Mouse (Mus musculus) liver, embryonic 13.5 days (tissue): ENCODE measurements around the gene Mycbp. TPM values are rescaled to one million over a fixed set of nuclear protein-coding genes. Genes with fewer than 3 reads are reported as not detected.
A peak's percentile ranks its signal among the peaks of the same experiment; 100 is the strongest.
"Not testable (repeated sequence)": the region's sequence is repeated elsewhere in the genome, so short reads cannot be mapped to it uniquely, and the experiment has no call there.

Source experiments
- ATAC-seq: fragments of 200-750 bp; cut with Nextera tagmentation; 2 replicates; pipeline ENCODE4 v1.8.0; 2017; ENCODE audit warnings: low read depth, mild to moderate bottlenecking, moderate number of reproducible peaks, moderate library complexity
- DNase-seq: peaks from one replicate; pipeline ENCODE4 v3.0.0; 2022
- H3K27ac ChIP-seq: fragments of 300-500 bp; sonication (generic); 2 replicates; pipeline ENCODE4 v1.5.1; 2015; ENCODE audit warnings: moderate library complexity, mild to moderate bottlenecking, inconsistent platforms
- H3K27me3 ChIP-seq: fragments of 300-500 bp; sonication (generic); 2 replicates; pipeline ENCODE4 v1.6.1; 2015; ENCODE audit warnings: mild to moderate bottlenecking, inconsistent platforms
- H3K36me3 ChIP-seq: fragments of 300-500 bp; sonication (generic); 2 replicates; pipeline ENCODE4 v1.6.1; 2015; ENCODE audit warnings: mild to moderate bottlenecking, inconsistent platforms
- H3K4me1 ChIP-seq: fragments of 300-500 bp; sonication (generic); replicated peaks from 2 replicates; pipeline ENCODE4 v1.6.1; 2015; ENCODE audit warnings: inconsistent platforms
- H3K4me2 ChIP-seq: fragments of 300-500 bp; sonication (generic); 2 replicates; pipeline ENCODE4 v1.6.1; 2015; ENCODE audit warnings: inconsistent platforms, mild to moderate bottlenecking, moderate library complexity
- H3K4me3 ChIP-seq: fragments of 300-500 bp; sonication (generic); replicated peaks from 2 replicates; pipeline ENCODE4 v1.5.1; 2015; ENCODE audit warnings: mild to moderate bottlenecking, inconsistent platforms
- H3K9ac ChIP-seq: fragments of 300-500 bp; sonication (generic); 2 replicates; pipeline ENCODE4 v1.6.1; 2015; ENCODE audit warnings: mild to moderate bottlenecking, inconsistent platforms
- H3K9me3 ChIP-seq: fragments of 300-500 bp; sonication (generic); replicated peaks from 2 replicates; pipeline ENCODE4 v1.6.1; 2016; ENCODE audit warnings: inconsistent platforms
- WGBS: fragments of 180-500 bp; shearing (Covaris S2); methylation state at CpG from one replicate; pipeline ENCODE4 v1.1.7; 2015; ENCODE audit not compliant: insufficient replicate concordance; 5-methylcytosine and 5-hydroxymethylcytosine counted together
- polyA plus RNA-seq: library from polyadenylated mRNA; unstranded; fragments of >200 nt; fragmentation: Nextera tagmentation; extraction: Ambion mirVana; gene quantifications from 2 replicates; pipeline ENCODE4 v1.2.1, GENCODE M21; 2015

The Mycbp gene
- polyA plus RNA-seq, 1 experiment from 2014 or later = 79.1 TPM

DNA sequence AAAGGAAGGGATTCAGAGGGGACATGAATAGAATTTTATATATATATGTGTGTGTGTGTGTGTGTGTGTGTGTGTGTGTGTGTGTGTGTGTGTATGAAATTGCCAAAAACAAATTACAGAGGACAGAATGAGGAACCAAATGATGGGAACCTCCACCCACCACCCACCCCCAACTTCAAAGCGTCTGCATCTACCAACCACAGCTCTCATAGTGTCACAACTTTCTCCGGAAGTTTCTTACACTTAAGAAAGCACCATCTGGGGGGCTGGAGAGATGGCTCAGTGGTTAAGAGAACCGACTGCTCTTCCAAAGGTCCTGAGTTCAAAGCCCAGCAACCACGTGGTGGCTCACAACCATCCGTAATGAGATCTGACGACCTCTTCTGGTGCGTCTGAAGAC is 36.2 kb downstream of the Mycbp start:
- not testable (repeated sequence) for ATAC-seq, H3K4me2 ChIP-seq, H3K27ac ChIP-seq, H3K4me3 ChIP-seq, H3K9ac ChIP-seq, H3K27me3 ChIP-seq, H3K4me1 ChIP-seq, H3K9me3 ChIP-seq, DNase-seq
- 33% methylated on average over 7 of the region's 7 CpGs for WGBS
- peaks cover 14% of the 10 kb centered on the region for H3K36me3 ChIP-seq

DNA sequence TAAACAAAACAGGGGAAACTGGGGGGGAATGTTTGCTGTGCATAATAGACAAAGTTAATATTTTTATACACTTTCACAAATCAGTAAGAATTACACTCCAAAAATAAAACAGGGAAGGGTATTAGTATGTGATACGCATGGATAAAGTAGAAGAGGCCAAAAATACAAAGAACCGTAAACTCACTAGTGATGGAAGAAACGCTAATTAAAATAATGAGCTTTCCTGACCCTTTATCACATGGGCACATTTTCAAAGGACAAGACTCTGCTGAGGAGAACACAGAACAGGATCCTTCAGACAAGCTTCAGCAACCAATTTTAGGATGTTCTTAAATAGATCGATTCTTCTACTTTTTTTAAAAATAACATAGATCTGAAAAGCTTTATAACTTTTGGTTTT is 42.1 kb downstream of the Mycbp start:
- H3K9ac ChIP-seq = no peak overlapping the region
- H3K27ac ChIP-seq = no peak overlapping the region
- WGBS = 73% methylated on average over 4 of the region's 4 CpGs
- H3K4me2 ChIP-seq = no peak overlapping the region
- no peaks in the 10 kb centered on the region for H3K4me1 ChIP-seq
- H3K4me3 ChIP-seq = no peak overlapping the region
- no peaks in the 10 kb centered on the region for H3K27me3 ChIP-seq
- no peaks in the 10 kb centered on the region for H3K36me3 ChIP-seq
- ATAC-seq (no peak), DNase-seq (no peak)
- H3K9me3 ChIP-seq = no peaks in the 10 kb centered on the region

DNA sequence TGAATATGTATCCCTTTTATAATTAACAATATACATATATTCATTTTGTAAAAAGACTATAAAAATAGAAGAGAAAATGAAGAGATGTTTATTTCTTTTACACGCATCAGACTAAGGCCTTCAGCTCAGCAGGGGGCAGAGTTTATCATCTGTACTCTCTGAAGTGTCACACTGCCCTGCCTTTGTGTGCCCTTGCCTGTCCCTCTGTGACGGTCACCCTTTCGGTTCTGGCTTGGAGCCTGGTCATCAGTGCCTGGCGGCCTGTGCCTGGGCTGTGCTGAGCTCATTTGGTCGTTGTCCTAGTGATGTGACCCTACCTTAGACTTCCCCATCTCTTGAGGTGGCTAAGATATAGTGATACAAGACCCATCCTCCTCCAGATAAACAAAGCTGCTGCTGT is 42.5 kb downstream of the Mycbp start:
- Histone ChIP-seq H3K4me1 (no peaks in the 10 kb centered on the region), H3K9ac (no peak overlapping the region), H3K4me2 (no peak overlapping the region), H3K4me3 (no peak overlapping the region), H3K27me3 (no peaks in the 10 kb centered on the region), H3K27ac (no peak overlapping the region), H3K36me3 (no peaks in the 10 kb centered on the region), H3K9me3 (no peaks in the 10 kb centered on the region)
- no peak for DNase-seq
- ATAC-seq = no peak
- 67% methylated on average over 5 of the region's 5 CpGs for WGBS

DNA sequence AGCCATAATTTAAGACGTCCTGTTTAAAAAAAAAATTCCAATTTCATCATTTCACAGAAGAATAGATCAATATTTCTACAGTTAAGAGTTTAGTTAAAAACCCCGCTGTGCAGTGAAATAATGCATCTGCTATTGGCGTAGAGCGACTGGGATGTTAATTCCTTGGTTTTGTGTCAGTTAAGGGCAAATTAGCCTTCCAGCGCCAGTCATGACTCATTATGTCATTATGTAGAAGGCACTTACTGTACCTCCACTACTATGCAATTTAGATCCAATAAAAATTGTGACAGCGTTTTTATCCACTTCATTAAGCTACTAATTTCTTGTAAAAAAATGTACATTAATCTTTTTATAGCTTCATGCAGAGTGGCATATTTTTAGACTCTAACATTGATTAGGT is 44.3 kb downstream of the Mycbp start:
- Histone ChIP-seq H3K4me1 (no peaks in the 10 kb centered on the region), H3K4me3 (no peak overlapping the region), H3K9ac (no peak overlapping the region), H3K4me2 (no peak overlapping the region), H3K9me3 (no peaks in the 10 kb centered on the region), H3K27me3 (no peaks in the 10 kb centered on the region), H3K36me3 (no peaks in the 10 kb centered on the region), H3K27ac (no peak overlapping the region)
- DNase-seq (no peak), ATAC-seq (no peak)
- 64% methylated on average over 6 of the region's 6 CpGs for WGBS

DNA sequence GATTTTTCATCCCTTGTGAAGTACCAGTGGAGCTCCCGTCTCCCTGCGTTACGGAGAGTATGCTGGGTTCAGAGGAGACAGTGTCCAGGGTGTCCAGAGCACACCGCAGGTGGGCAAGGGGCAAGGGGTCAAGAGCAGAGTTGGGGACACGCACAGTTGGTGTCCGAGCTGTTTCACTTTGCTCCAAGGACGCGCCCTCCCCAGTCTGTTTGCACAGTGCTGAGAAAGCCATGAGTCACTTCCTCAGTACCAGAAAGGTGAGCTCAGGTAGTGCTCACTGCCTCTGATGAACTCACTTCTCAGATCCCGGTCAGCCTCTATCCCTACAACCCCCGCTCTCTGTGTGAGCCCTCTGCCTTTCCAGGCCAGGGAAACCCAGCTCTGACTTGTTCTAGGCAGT is 45.0 kb downstream of the Mycbp start:
- Histone ChIP-seq H3K27me3 (no peaks in the 10 kb centered on the region), H3K4me2 (no peak overlapping the region), H3K9ac (no peak overlapping the region), H3K36me3 (no peaks in the 10 kb centered on the region), H3K9me3 (no peaks in the 10 kb centered on the region), H3K4me1 (no peaks in the 10 kb centered on the region), H3K27ac (no peak overlapping the region), H3K4me3 (no peak overlapping the region)
- DNase-seq (no peak), ATAC-seq (no peak)
- 61% methylated on average over 10 of the region's 10 CpGs for WGBS

DNA sequence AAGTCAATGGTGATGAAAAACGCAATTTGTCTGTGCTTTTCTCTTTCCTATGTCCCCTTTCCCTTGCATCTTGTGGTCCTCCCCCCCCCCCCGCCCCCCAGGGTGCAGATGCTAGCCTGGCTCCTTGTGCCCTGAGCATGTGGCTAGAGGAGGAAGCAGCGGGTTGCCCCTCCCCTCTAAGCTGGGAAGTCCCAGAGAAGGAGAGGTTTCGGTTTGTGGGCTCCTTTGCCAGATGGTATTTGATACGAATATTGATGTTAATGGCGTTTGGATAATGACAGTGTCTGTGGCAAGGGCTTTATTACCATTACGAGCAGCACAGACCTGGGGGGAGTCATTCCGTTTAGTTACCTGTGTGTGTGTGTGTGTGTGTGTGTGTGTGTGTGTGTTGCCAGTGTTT is 47.4 kb downstream of the Mycbp start:
- WGBS = 25% methylated on average over 8 of the region's 8 CpGs

DNA sequence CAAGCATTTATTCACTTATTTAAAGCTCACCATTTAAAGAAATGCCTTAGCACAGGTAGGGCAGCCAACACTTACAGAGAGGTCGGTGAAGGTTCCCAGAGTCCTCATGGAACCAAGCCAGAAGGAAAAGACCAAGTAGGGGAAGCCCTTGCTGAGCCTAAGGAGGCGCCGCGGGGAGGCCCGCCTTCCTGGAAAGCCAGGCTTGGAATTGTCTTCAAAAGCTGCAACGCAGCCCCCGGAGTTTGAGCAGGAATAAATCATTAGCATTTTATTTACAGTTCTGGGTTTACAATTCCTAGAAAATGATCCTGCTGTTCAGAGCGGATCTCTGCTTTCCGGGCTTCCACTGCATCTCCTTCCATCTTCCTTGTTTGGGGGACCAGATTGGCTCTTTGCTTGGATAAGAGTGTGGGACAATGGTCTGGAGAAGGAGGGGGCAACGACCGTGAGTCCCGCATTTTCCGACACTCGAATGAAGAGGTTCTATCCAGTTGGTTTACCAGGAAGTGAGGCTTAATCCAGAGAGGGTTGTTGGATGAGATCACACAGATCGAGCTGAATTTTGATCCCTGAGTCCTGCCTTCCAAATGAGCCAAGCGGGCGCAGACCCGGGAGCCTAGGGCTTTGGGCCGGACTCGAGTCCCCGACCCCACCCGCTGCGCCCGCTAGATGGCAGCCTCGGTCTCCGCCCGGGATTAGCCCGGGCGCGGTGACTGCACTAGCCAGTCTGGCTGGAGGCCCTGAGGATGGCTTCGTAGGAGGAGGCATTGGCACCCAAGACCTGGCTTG is 52.3 kb downstream of the Mycbp start:
- Histone ChIP-seq H3K4me3 (no peak overlapping the region), H3K27ac (no peak overlapping the region), H3K27me3 (peaks cover 15% of the 10 kb centered on the region), H3K36me3 (no peaks in the 10 kb centered on the region), H3K4me2 (0 out of 2 replicates have a peak overlapping the region, but pooled peaks have one; percentile 21), H3K9ac (no peak overlapping the region), H3K9me3 (no peaks in the 10 kb centered on the region), H3K4me1 (peaks cover 13% of the 10 kb centered on the region)
- DNase-seq (peak; percentile 15), ATAC-seq (0 out of 2 replicates have a peak, but pooled peaks have one; percentile 50)
- WGBS = 6% methylated on average over 31 of the region's 31 CpGs

More for the DNA sequence above, 47.4 kb downstream of the Mycbp start:
- ATAC-seq = no peak
- DNase-seq = no peak
- Histone ChIP-seq H3K4me3 (no peak overlapping the region), H3K27ac (no peak overlapping the region), H3K4me2 (no peak overlapping the region), H3K4me1 (peaks cover 5% of the 10 kb centered on the region; the same call in 1 of the 2 replicates), H3K36me3 (no peaks in the 10 kb centered on the region), H3K27me3 (peaks cover 14% of the 10 kb centered on the region), H3K9me3 (no peaks in the 10 kb centered on the region), H3K9ac (no peak overlapping the region)

DNA sequence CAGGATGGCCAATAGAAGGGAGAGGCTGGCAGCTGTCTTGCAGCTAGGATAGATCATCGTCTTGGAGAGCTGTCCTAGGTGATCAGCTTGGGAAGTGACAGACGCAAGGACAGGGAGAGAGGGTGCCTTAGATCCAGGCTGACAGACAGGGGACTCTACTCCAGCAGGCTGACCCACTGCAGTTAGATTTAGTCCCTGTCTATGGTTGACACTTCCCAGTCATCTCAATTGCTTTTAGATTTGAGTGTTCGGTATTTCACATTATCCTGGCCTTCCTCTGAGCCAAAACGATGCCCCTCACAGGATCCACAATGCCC is 52.8 kb downstream of the Mycbp start:
- Histone ChIP-seq H3K4me2 (no peak overlapping the region), H3K27ac (no peak overlapping the region), H3K36me3 (no peaks in the 10 kb centered on the region), H3K27me3 (peaks cover 15% of the 10 kb centered on the region), H3K9ac (no peak overlapping the region), H3K9me3 (no peaks in the 10 kb centered on the region), H3K4me1 (peaks cover 13% of the 10 kb centered on the region), H3K4me3 (no peak overlapping the region)
- ATAC-seq = 0 out of 2 replicates have a peak, but pooled peaks have one; percentile 36
- no peak for DNase-seq
- 41% methylated on average over 4 of the region's 4 CpGs for WGBS

DNA sequence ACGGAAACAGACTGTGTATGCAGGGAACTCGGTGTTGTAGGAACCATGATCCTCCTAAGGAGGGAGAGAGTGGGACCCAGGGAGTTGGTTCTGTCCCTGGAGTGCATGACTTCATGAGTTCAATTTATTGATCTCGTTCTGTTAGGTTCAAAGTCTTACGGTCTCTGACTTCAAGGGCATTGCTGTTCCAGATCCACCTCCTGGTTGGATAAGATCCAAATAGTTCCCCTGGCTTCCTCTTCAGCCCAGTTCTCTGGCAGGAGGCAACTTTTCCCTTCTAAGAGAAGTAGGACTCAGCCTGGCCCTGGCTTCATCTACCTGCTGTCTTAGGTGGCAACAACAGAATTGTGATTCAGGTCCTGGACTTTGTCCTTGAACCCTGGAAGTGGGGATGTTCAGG is 53.3 kb downstream of the Mycbp start:
- ATAC-seq (no peak), DNase-seq (no peak)
- Histone ChIP-seq H3K9ac (no peak overlapping the region), H3K9me3 (no peaks in the 10 kb centered on the region), H3K36me3 (no peaks in the 10 kb centered on the region), H3K4me1 (peaks cover 13% of the 10 kb centered on the region), H3K4me3 (no peak overlapping the region), H3K27ac (no peak overlapping the region), H3K27me3 (peaks cover 15% of the 10 kb centered on the region), H3K4me2 (no peak overlapping the region)
- 43% methylated on average over 4 of the region's 4 CpGs for WGBS

DNA sequence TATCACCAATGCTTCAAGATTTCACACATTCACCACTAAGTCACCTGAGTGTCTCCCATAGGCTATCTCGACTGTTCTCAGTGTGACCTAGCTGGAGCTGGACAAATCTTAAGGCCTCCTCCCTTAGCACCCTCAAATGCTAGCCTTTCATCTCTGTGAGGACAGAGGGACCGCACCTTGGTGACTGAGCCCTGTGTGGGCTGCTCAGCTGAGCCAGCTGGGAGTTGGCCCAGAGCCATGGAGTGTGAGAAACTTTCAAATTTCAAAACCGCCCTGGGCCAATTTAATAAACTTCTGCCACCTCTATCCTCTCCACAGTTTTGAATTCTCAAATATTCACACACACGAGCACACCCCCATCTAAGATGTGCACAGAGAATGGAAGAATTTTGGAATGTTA is 56.3 kb downstream of the Mycbp start:
- Histone ChIP-seq H3K4me3 (no peak overlapping the region), H3K9me3 (no peaks in the 10 kb centered on the region), H3K9ac (no peak overlapping the region), H3K27me3 (peaks cover 12% of the 10 kb centered on the region), H3K4me2 (no peak overlapping the region), H3K36me3 (no peaks in the 10 kb centered on the region), H3K4me1 (peaks cover 13% of the 10 kb centered on the region), H3K27ac (no peak overlapping the region)
- ATAC-seq (no peak), DNase-seq (no peak)
- 51% methylated on average over 4 of the region's 4 CpGs for WGBS
